Mouse (Mus musculus): ENCODE measurements at regions not wholly inside any gene's neighbourhood (a gene's known extent, or its start where the extent isn't known, plus 50 kb on each side); places are given as distances from the start of the nearest gene placed in this dataset.
"Not testable (repeated sequence)": the region's sequence is repeated elsewhere in the genome, so short reads cannot be mapped to it uniquely, and the experiment has no call there.

- peak; percentile 33; the same call in 1 of the 2 replicates for ATAC-seq (ENCODE audit: poor library complexity, severe bottlenecking)
Observed at GRCm38 (mm10) chr12:32122915-32123314, 61.8 kb upstream of the Prkar2b start.

- not testable (repeated sequence) for ATAC-seq (ENCODE audit: poor library complexity, severe bottlenecking)
Observed at GRCm38 (mm10) chr12:32122007-32122406, 60.9 kb upstream of the Prkar2b start.

GRCm38 (mm10) chr12:32112691-32113090 lies 51.6 kb upstream of the Prkar2b start:
- no peak for ATAC-seq (ENCODE audit: poor library complexity, severe bottlenecking)

DNA sequence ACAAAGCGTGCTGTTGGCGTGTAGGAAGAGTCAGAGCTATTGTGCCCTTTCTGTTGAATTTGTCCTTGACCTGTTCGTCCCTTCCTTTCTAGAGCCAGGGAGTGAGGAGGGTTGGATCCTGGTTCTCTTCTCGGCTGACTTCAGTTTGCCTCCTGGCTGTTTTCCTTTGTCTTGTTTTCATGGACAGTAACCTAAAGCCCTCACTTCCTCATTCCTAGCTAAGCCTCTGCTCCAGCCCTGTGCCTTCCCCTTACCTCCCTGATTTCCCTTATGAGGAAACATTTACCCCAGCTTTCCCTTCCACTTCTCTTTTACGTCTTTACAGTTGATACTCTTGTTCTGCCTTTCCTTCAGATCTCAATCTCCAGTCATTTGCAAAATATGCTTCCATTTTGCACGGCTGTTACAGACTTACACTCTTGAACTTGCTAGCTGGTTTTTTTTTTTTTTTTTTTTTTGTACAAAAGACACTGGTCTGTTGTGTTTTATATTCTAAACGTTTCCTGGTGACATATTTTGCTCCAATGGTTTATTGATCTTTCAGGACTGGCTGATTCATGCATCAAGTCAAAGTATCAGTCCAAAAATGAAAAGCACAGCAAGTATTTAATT lies 50.5 kb upstream of the Prkar2b start:
- ATAC-seq (ENCODE audit: poor library complexity, severe bottlenecking): peak; percentile 94

- ATAC-seq (ENCODE audit: poor library complexity, severe bottlenecking): peak; percentile 23
Observed at GRCm38 (mm10) chr12:32110903-32111302, 49.8 kb upstream of the Prkar2b start.

Data from megakaryocyte, adult 5-6 weeks (primary cell).